Mouse (Mus musculus): ENCODE data around the gene Btbd35f22. TPM values are rescaled to one million over a fixed set of nuclear protein-coding genes. Genes with fewer than 3 reads are reported as not detected.
"Not testable (repeated sequence)": the region's sequence is repeated elsewhere in the genome, so short reads cannot be mapped to it uniquely, and the experiment has no call there.

The Btbd35f22 gene
- not detected in 2 replicates for polyA plus RNA-seq (2014; fragmentation: Nextera tagmentation; extraction: Ambion mirVana)

- H3K4me1 ChIP-seq (ENCODE audit: control insufficient read depth, insufficient read depth, low read length); H3K9ac ChIP-seq (ENCODE audit: low read length); H3K27ac ChIP-seq (ENCODE audit: low read depth, low read length); H3K4me3 ChIP-seq (ENCODE audit: low read depth, low read length); H3K9me3 ChIP-seq (ENCODE audit: control insufficient read depth, low read length); DNase-seq (ENCODE audit: low spot score, missing footprints); ATAC-seq (ENCODE audit: low FRiP score); H3K36me3 ChIP-seq (ENCODE audit: control insufficient read depth, insufficient read depth, low read length); H3K4me2 ChIP-seq; H3K27me3 ChIP-seq (ENCODE audit: control insufficient read depth, insufficient read depth, low read length): not testable (repeated sequence)
- WGBS, result no CpG with 5 or more reads among the region's 3 CpGs
Observed at GRCm38 (mm10) chrX:32047529-32047928, at the start of gene Btbd35f22. Gene Btbd35f22 (plus strand): TSS chrX:32047829.

Other genes with a start within 250 kb of the Btbd35f22 start
- gene Gm21637, start 85.8 kb upstream of the Btbd35f22 start, polyA plus RNA-seq (2014; fragmentation: Nextera tagmentation; extraction: Ambion mirVana), result not detected in 2 replicates
- gene Btbd35f2, start 230.6 kb downstream of the Btbd35f22 start, polyA plus RNA-seq (2014; fragmentation: Nextera tagmentation; extraction: Ambion mirVana), result not detected in 2 replicates